12 mouse cellular contexts compared by ENCODE assay signal in the genomic region with DNA sequence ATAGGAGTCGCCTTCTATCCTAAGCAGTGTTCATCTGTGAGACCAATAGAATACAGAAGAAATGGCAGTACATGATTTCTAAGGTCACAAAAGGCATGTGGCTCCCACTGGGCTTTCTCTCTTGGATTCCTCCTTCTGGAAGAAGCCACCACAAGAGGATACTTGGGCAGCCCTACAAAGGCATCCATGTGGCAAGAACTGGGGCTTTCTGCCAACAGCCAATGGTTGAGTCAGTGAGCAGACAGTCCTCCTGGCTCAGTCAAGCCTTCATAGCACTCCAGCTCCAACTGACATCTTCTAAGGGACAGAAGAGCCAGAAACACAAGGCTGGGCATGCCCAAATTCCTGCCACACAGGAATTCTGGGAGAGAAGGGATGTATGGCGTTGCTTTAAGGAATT.
DNase-seq lines count a peak whose midpoint lies in the region; ATAC-seq and TF ChIP-seq lines count a peak whose summit lies in the region.
"Had no signal": no experiment of that assay in that cellular context is flagged by ENCODE, and none has a peak within 500 bp of the region (broad histone marks: within the 10 kb centered on the region; RNA-seq: fewer than 3 reads in every experiment).

No protein-coding gene starts in this region.

- TF ChIP-seq CTCF in thymus, adult 2 months (IDR thresholded peaks at IDR 0.05; ENCODE audit: borderline replicate concordance, control insufficient read depth, extremely low read depth, insufficient read depth, low read length, poor library complexity), result no peak

- H3K27ac ChIP-seq in thymus, adult 2 months (ENCODE audit: control insufficient read depth, insufficient read depth, low read length), result no peak overlapping the region
- H3K27ac ChIP-seq: heart, embryonic 15.5 days; liver, embryonic 12.5 days had no signal

- peaks cover 36% of the 10 kb centered on the region for H3K79me2 ChIP-seq in myocyte (ENCODE audit: control insufficient read depth, insufficient read depth)

- no peak overlapping the region for H3K4me3 ChIP-seq in myocyte
- H3K4me3 ChIP-seq in thymus, adult 2 months (ENCODE audit: control insufficient read depth, insufficient read depth, low read length), result no peak overlapping the region
- H3K4me3 ChIP-seq: erythroblast, embryonic 14.5 days; heart, embryonic 15.5 days; liver, embryonic 12.5 days had no signal

- no peak for DNase-seq in cerebellum, adult 8-10 months
- DNase-seq in ovary, postnatal 36 days (ENCODE audit: low spot score), result peak; percentile 34
- DNase-seq in ovary, adult 18-20 months (ENCODE audit: low spot score), result no peak
- DNase-seq in cerebellum, postnatal 25 days, result peak; percentile 61 to 75
- no peak for DNase-seq in thymus, adult 2 months
- DNase-seq in layer of hippocampus, postnatal 14 days (ENCODE audit: low spot score in 2 of 2), result no peak

- 90% methylated on average over 2 of the region's 2 CpGs for WGBS in thymus, adult 2 months

- no peak for TF ChIP-seq POLR2A in myocyte (IDR thresholded peaks at IDR 0.05; ENCODE audit: insufficient read length, low read depth)
- TF ChIP-seq POLR2A in thymus, adult 2 months (IDR thresholded peaks at IDR 0.05; ENCODE audit: control insufficient read depth, extremely low read depth, insufficient read depth, low read length, poor library complexity), result no peak

- no peaks in the 10 kb centered on the region for H3K36me3 ChIP-seq in myocyte (ENCODE audit: control insufficient read depth, insufficient read depth)
- H3K36me3 ChIP-seq in thymus, adult 2 months (ENCODE audit: control insufficient read depth, insufficient read depth, low read length), result no peaks in the 10 kb centered on the region
- H3K36me3 ChIP-seq: G1E; heart, embryonic 15.5 days; liver, embryonic 12.5 days had no signal

- H3K4me1 ChIP-seq in thymus, adult 2 months (replicated peaks; ENCODE audit: control insufficient read depth, insufficient read depth, low read length), result no peaks in the 10 kb centered on the region

- H3K4me2 ChIP-seq in myocyte (ENCODE audit: low read depth), result peak overlapping the region; percentile 50
- H3K4me2 ChIP-seq: heart, embryonic 15.5 days; liver, embryonic 12.5 days had no signal

- no peaks in the 10 kb centered on the region for H3K27me3 ChIP-seq in myocyte (ENCODE audit: control insufficient read depth, insufficient read depth, insufficient read length)
- H3K27me3 ChIP-seq in thymus, adult 2 months (ENCODE audit: control insufficient read depth, insufficient read depth, low read length), result no peaks in the 10 kb centered on the region
- H3K27me3 ChIP-seq: heart, embryonic 15.5 days; liver, embryonic 12.5 days had no signal

- no peak overlapping the region for H3ac ChIP-seq in myocyte (ENCODE audit: control insufficient read depth, insufficient read length)

- ATAC-seq in cerebellum, adult (ENCODE audit: insufficient number of reproducible peaks, low FRiP score, low TSS enrichment), result peak; percentile 64; the same call in 1 of the 2 replicates
- ATAC-seq: liver, embryonic 12.5 days had no signal

TF ChIP-seq in myocyte, 11 proteins besides CTCF, POLR2A, EP300 and RAD21:
- TF ChIP-seq USF1 (IDR thresholded peaks at IDR 0.05; ENCODE audit: low read depth), result no peak
- TF ChIP-seq TCF3 (IDR thresholded peaks at IDR 0.05; ENCODE audit: insufficient read length, low read depth), result no peak
- no peak for TF ChIP-seq E2F4 (IDR thresholded peaks at IDR 0.05; ENCODE audit: insufficient read depth)
- TF ChIP-seq CEBPB (IDR thresholded peaks at IDR 0.05; ENCODE audit: insufficient read depth, poor library complexity, severe bottlenecking), result peak; percentile 60; the same call in 1 of the 2 replicates
- TF ChIP-seq REST (IDR thresholded peaks at IDR 0.05; ENCODE audit: insufficient read depth, insufficient read length), result no peak

Comparison
In these comparisons a context has a peak if more than half of its experiments do, and no peak if none do; other contexts are left out.
1. DNase-seq: peak in ovary, postnatal 36 days (single experiment) and cerebellum, postnatal 25 days (2 of 2); none in cerebellum, adult 8-10 months (single experiment), ovary, adult 18-20 months (single experiment), thymus, adult 2 months (single experiment) and layer of hippocampus, postnatal 14 days (0 of 2).